Mouse (Mus musculus): ENCODE data around the gene Hmg20a.

DNA sequence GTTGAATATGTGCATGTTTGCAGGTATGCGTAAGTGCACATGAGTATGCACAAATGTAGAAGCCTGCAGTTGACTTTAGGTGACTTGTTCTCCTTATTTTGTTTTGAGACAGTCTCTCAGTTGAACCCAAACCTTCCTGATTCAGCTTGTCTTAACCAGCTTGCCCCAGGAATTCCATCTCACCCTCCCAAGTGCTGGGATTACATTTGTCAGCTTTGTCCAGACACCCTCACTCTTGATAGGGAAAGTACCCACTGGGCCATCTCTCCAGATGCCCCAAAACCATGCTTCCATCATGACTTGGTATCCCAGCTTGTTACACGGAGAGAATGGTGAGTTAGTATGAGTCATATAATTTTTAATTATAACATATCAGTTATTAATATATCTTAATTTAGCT is 44.6 kb downstream of the Hmg20a start:
- TF ChIP-seq MAFK (IDR thresholded peaks at IDR 0.05; ENCODE audit: insufficient read depth, low read depth, low read length) (no peak), HCFC1 (IDR thresholded peaks at IDR 0.05; ENCODE audit: borderline replicate concordance, insufficient read depth, low read length) (no peak), ZNF384 (IDR thresholded peaks at IDR 0.05; ENCODE audit: low read depth, low read length) (no peak), ZC3H11A (IDR thresholded peaks at IDR 0.05; ENCODE audit: borderline replicate concordance, low read depth, low read length) (no peak), CHD2 (IDR thresholded peaks at IDR 0.05; ENCODE audit: low read depth, low read length) (no peak)

Measured in ES-E14 (cell line).